Mouse (Mus musculus) neural tube, embryonic 15.5 days (tissue): ENCODE data around the gene Mxra7. TPM values are rescaled to one million over a fixed set of nuclear protein-coding genes. Genes with fewer than 3 reads are reported as not detected.
"Not testable (repeated sequence)": the region's sequence is repeated elsewhere in the genome, so short reads cannot be mapped to it uniquely, and the experiment has no call there.

Source experiments
- ATAC-seq: fragments of 200-750 bp; cut with Nextera tagmentation; 2 replicates; pipeline ENCODE4 v1.8.0; 2017; ENCODE audit warnings: mild to moderate bottlenecking, moderate TSS enrichment, moderate library complexity; ENCODE audit not compliant: low FRiP score
- H3K27ac ChIP-seq: fragments of 300-500 bp; sonication (generic); replicated peaks from 2 replicates; pipeline ENCODE4 v1.5.1; 2015; ENCODE audit warnings: mild to moderate bottlenecking, inconsistent platforms
- H3K27me3 ChIP-seq: fragments of 300-500 bp; sonication (generic); replicated peaks from 2 replicates; pipeline ENCODE4 v1.6.1; 2015; ENCODE audit warnings: inconsistent platforms
- H3K36me3 ChIP-seq: fragments of 300-500 bp; sonication (generic); 2 replicates; pipeline ENCODE4 v1.6.1; 2015; ENCODE audit warnings: inconsistent platforms
- H3K4me1 ChIP-seq: fragments of 300-500 bp; sonication (generic); 2 replicates; pipeline ENCODE4 v1.6.1; 2015; ENCODE audit warnings: inconsistent platforms
- H3K4me2 ChIP-seq: fragments of 300-500 bp; sonication (generic); 2 replicates; pipeline ENCODE4 v1.6.1; 2015; ENCODE audit warnings: inconsistent platforms, mild to moderate bottlenecking, moderate library complexity
- H3K4me3 ChIP-seq: fragments of 300-500 bp; sonication (generic); replicated peaks from 2 replicates; pipeline ENCODE4 v1.5.1; 2015; ENCODE audit warnings: mild to moderate bottlenecking, inconsistent platforms
- H3K9ac ChIP-seq: fragments of 300-500 bp; sonication (generic); replicated peaks from 2 replicates; pipeline ENCODE4 v1.6.1; 2015; ENCODE audit warnings: mild to moderate bottlenecking, inconsistent platforms
- H3K9me3 ChIP-seq: fragments of 300-500 bp; sonication (generic); replicated peaks from 2 replicates; pipeline ENCODE4 v1.6.1; 2016; ENCODE audit warnings: inconsistent platforms
- WGBS: fragments of 180-500 bp; shearing (Covaris S2); methylation state at CpG from one replicate; pipeline ENCODE4 v1.1.7; 2015; ENCODE audit warnings: mixed read lengths; 5-methylcytosine and 5-hydroxymethylcytosine counted together
- polyA plus RNA-seq: library from polyadenylated mRNA; unstranded; fragments of >200 nt; fragmentation: Nextera tagmentation; extraction: Ambion mirVana; gene quantifications from 2 replicates; pipeline ENCODE4 v1.2.1, GENCODE M21; 2015

The Mxra7 gene
- polyA plus RNA-seq, 1 experiment from 2014 or later = 43.2 TPM

DNA sequence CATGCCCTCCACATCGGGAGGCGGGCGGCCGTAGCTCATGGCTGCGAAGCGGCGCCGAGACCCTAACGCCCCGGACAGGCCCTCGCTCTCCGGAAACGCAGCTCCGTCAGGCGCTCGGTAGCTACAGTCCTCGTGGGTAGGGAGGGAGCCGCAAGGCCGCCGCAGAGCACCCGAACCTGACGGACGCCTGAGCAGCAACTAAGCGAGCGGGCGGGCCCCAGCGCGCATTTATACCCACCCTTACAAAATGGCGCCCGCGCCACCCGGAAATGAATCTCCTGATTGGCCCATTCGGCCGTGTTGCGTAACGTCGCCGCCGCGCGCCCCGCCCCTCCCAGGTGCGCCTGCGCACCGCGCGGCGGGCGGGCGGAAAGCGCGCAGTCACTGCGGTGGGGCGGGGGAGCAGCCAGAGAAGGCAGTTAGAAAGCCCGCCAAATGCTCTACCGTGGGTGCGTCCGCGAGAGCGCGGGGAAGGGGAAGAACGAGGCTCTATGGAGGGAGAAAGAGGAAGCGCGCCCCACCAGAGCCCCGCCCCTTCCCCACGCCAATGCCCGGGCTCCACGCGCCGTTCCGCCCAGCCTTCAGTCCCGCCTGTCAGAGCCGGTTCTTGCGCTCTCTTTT, 25.2 kb upstream of the Mxra7 start, which contains the start of gene Srsf2:
Srsf2 (minus strand) TSS at position 204 of the 621 bp plus-strand sequence.
- Histone ChIP-seq H3K27me3 (no peaks in the 10 kb centered on the region), H3K4me3 (peak within 1 kb of the TSS; percentile 99), H3K4me1 (peaks cover 42% of the 10 kb centered on the region), H3K27ac (peak within 1 kb of the TSS; percentile 96), H3K4me2 (peak within 1 kb of the TSS; percentile 81), H3K9ac (peak within 1 kb of the TSS; percentile 76), H3K9me3 (no peaks in the 10 kb centered on the region), H3K36me3 (peaks cover 21% of the 10 kb centered on the region)
- ATAC-seq = peak; percentile 91
- under 1% methylated on average over 74 of the region's 74 CpGs for WGBS

DNA sequence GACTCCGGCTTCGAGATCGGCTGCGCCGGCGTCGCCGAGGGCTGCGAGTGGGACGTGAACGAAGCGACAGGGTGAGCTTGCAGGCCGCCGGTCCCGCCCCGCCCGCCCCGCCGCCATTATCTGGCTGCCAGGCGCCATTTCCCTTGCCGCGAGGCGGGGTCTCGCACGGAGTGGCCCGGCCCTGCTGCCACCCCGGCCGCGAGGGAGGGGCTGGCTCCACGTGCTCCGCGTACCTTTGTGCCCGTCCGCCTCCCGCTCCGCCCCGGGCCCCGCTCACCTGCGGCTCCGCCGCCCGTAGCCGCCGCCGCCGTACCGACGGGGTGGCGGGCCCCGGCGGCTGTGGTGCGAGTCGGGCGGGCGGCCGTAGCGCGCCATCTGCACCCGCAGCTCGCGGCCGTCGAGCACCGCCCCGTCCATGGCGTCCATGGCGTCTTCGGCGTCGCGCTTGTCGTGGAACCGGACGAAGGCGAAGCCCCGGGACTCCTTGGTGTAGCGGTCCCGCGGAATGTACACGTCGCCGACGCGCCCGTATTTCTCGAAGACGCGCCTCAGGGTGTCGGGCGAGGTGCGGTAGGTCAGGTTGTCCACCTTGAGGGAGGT, 24.5 kb upstream of the Mxra7 start, which contains the start of gene Mfsd11:
Mfsd11 (plus strand) TSS at position 150 of the 600 bp plus-strand sequence.
- WGBS = 0% methylated on average over 71 of the region's 91 CpGs
- H3K9ac ChIP-seq = peak within 1 kb of the TSS; percentile 76
- peaks cover 45% of the 10 kb centered on the region for H3K4me1 ChIP-seq
- peak within 1 kb of the TSS; percentile 96 for H3K27ac ChIP-seq
- H3K4me2 ChIP-seq = peak within 1 kb of the TSS; percentile 81
- ATAC-seq = peak; percentile 71
- H3K4me3 ChIP-seq = peak within 1 kb of the TSS; percentile 99
- no peaks in the 10 kb centered on the region for H3K9me3 ChIP-seq
- no peaks in the 10 kb centered on the region for H3K27me3 ChIP-seq
- peaks cover 25% of the 10 kb centered on the region for H3K36me3 ChIP-seq

DNA sequence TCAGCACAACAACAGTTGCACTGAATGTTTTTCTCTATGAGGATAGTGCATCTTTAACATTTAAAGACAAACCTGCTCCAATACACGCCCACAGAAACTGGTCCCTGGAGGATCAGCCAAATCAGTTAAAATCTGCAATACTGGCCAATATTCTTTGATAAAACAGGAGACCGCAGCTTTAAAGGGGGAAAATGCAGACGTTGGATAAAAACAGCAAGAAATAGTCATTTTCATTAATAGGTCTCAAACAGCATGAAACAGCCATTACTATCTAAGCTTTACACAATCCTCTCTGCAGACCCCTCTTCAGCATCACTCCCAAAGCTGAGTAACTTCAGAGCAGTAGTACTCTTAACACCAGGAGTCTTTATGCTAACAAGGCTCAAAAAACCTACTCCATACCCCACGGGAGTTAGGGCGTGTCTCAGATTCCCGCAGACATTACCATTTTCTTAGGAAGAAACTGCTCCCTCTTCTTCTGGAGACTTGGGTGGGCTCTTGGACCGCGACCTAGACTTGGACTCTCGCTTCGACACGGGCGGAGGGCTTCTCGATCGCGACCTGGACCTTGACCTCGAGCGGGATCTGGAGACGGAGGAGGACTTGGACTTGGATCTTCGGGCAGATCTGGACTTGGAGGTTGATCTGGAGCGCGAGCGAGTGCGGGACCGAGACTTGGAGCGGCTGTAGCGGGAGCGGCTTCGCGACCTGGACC, 23.9 kb upstream of the Mxra7 start:
- ATAC-seq = no peak
- H3K9me3 ChIP-seq = no peaks in the 10 kb centered on the region
- no peaks in the 10 kb centered on the region for H3K27me3 ChIP-seq
- H3K4me1 ChIP-seq = peaks cover 45% of the 10 kb centered on the region
- under 1% methylated on average over 29 of the region's 29 CpGs for WGBS
- H3K4me3 ChIP-seq = peak overlapping the region; percentile 99
- peaks cover 22% of the 10 kb centered on the region for H3K36me3 ChIP-seq
- H3K9ac ChIP-seq = peak overlapping the region; percentile 76
- H3K27ac ChIP-seq = peak overlapping the region; percentile 96
- H3K4me2 ChIP-seq = peak overlapping the region; percentile 81

DNA sequence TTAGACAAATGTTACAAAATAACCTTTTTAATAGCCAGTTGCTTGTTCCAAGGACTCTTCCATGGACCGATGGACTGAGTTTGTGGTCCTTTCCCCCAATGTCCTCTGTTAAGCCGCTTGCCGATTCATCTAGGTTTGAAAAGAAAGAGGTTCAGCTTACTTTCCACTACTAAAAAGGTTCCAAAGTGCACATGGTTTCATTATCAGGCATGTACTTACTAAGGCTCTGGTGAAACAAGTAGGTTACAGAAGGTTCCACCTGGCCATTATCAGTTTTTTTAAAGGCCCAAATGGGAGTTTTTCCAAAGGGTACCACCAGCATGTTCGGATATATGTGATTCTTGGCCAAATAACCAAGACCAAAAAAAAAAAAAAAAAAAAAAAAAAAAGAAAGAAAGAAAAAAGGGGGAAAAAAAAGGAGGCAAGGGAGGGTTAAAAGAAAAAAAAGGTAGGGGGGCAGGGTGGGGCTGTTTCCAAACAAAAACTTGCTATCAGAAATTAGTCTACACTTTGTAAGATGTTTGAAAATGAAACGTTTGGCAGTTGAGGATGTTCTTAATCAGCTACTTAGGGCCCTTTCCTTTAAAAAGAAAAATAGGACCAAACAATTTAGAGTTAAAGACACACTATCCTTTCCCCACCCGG, 23.1 kb upstream of the Mxra7 start:
- no peaks in the 10 kb centered on the region for H3K9me3 ChIP-seq
- peak overlapping the region; percentile 96 for H3K27ac ChIP-seq
- peak overlapping the region; percentile 81 for H3K4me2 ChIP-seq
- no peaks in the 10 kb centered on the region for H3K27me3 ChIP-seq
- H3K4me3 ChIP-seq = peak overlapping the region; percentile 99
- 43% methylated on average over 6 of the region's 6 CpGs for WGBS
- peaks cover 22% of the 10 kb centered on the region for H3K36me3 ChIP-seq
- ATAC-seq = no peak
- peak overlapping the region; percentile 76 for H3K9ac ChIP-seq
- H3K4me1 ChIP-seq = peaks cover 41% of the 10 kb centered on the region

DNA sequence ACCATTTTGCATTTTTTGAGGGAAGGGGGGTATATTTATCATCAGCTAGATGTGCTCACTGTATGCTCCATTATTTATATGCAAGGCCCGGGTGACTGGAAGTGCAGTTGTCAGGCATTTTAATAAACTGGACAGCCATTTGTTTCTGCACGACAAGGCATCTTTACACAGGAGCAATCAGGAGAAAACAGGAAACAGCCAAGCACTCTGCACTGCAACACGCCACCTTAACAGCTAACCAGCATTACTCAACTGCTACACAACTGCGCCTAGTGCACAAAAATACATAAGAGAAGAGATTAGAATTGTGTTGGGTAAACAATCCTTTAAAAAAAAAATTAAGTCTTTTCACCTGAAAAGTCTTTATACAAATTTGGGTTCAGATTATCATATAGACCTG, 22.2 kb upstream of the Mxra7 start:
- Histone ChIP-seq H3K36me3 (peaks cover 22% of the 10 kb centered on the region), H3K4me3 (no peak overlapping the region), H3K9me3 (no peaks in the 10 kb centered on the region), H3K27me3 (no peaks in the 10 kb centered on the region), H3K4me1 (peaks cover 34% of the 10 kb centered on the region), H3K9ac (no peak overlapping the region), H3K27ac (no peak overlapping the region), H3K4me2 (peak overlapping the region; percentile 81)
- 53% methylated on average over 4 of the region's 4 CpGs for WGBS
- ATAC-seq = no peak

DNA sequence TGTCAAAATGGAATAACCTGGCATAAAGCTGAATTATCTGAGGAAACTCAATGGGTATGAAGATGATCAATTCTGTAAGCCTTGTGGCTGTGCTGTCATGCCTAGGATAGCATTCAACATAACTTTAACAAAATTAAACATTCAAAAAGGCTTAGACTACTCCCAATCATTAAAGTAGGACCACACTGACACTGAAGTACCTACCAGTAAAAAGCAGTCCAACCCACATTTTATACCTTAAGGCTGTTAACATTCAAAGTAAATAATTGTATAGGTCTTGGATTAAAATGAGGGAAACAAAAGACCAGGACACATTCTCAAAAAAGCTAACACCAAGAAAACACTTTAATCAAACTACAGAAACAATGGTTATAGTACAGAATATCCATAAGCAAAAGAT, 21.7 kb upstream of the Mxra7 start:
- peaks cover 22% of the 10 kb centered on the region for H3K36me3 ChIP-seq
- H3K9ac ChIP-seq = no peak overlapping the region
- H3K4me3 ChIP-seq = no peak overlapping the region
- no peak overlapping the region for H3K4me2 ChIP-seq
- no peaks in the 10 kb centered on the region for H3K9me3 ChIP-seq
- H3K4me1 ChIP-seq = peaks cover 31% of the 10 kb centered on the region
- no peak for ATAC-seq
- no peaks in the 10 kb centered on the region for H3K27me3 ChIP-seq
- no peak overlapping the region for H3K27ac ChIP-seq

DNA sequence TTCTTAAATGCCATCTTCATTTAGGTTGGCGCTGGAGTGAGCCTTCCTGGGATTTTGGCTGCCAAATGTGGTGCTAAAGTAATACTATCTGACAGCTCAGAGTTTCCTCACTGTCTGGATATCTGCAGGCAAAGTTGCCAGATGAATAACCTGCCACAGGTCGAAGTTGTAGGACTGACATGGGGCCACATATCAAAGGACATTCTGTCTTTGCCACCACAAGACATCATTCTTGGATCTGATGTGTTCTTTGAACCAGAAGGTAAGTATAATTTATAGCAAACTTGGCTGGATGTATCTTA, 21.0 kb upstream of the Mxra7 start:
- 75% methylated on average over 2 of the region's 2 CpGs for WGBS
- H3K27me3 ChIP-seq, H3K4me2 ChIP-seq, H3K9ac ChIP-seq, H3K4me3 ChIP-seq, H3K27ac ChIP-seq, ATAC-seq, H3K9me3 ChIP-seq: not testable (repeated sequence)
- H3K36me3 ChIP-seq = peaks cover 22% of the 10 kb centered on the region
- H3K4me1 ChIP-seq = peaks cover 32% of the 10 kb centered on the region

DNA sequence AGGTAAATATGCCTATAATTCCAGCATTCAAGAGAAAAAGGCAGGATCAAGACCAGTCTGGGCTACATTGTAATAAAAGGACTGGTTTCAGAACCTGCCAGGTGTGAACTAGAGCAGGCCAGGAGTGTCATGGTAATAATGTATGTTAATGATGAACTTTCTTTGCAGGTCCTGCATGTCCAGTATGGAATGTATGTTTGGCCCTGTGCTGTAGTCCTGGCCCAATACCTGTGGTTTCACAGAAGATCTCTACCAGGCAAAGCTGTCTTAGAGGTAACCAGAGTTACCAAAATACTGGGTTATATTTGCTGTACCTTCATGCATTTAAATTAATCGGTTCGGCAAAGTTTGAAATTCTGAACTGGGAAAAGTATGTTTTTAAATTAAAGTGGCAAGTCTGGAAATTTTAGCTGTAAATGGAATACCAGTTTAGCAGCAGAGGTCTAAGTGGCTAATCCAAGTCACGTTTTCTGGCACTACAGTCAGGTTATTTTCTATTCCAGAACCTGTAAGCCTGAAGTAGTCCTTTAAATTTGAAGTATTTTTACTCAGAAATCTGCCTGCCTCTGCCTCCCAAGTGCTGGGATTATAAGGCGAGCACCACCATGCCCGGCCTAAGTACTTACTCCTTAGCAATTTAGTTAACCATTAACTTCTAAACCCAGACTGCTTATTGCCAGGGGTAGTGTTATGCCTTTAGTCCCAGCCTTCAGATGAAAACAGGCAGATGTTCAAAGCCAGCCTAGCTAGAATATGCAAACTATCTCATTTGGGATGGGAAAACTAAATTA, 20.4 kb upstream of the Mxra7 start:
- ATAC-seq = no peak
- H3K36me3 ChIP-seq = peaks cover 22% of the 10 kb centered on the region

DNA sequence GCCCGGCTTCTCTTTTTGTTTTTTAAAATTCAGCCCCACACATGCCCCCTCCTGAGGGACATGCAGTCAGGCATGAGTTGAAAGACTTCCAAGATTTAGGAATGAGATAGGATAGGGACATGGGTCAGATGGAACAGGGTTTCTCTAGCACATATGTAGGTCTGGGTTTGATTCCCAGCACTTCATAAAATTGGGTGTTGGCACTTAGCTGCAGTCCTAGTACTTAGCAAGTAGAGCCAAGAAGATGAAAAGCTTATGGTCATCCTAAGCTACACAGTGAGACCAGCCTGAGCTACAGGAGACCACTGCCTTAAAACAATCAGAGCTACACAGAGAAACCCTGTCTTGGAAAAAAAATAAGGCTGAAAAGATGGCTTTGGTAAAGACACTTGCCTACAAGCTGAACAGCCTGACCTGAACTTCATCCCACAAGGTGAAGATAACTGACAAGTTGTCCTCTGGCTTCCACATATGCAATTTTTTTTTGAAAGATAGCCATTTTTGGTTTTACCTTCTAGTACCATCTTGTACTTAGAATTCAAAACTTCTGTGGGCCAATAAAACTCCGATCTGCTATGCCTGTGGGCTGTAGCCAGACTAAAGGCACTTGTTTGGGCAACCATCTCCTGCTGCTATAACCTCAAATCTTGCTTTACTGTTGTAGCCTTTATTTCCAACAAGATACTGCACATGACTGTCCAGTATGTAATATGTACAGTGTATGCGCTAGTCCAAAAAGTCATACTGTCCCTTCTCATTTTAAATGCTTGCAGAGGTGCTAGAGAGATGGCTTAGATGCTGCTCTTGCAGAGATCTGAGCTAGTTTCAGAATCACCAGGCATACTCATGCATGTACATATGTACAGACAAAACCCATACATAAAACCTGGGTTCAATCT, 19.6 kb upstream of the Mxra7 start:
- Histone ChIP-seq H3K9ac (no peak overlapping the region), H3K27me3 (no peaks in the 10 kb centered on the region), H3K4me3 (no peak overlapping the region), H3K9me3 (no peaks in the 10 kb centered on the region), H3K36me3 (peaks cover 22% of the 10 kb centered on the region), H3K4me2 (no peak overlapping the region), H3K4me1 (peaks cover 35% of the 10 kb centered on the region), H3K27ac (no peak overlapping the region)
- 94% methylated on average over 3 of the region's 3 CpGs for WGBS
- ATAC-seq = no peak

More for the DNA sequence above, 20.4 kb upstream of the Mxra7 start:
- peaks cover 35% of the 10 kb centered on the region for H3K4me1 ChIP-seq
- 77% methylated on average over 5 of the region's 5 CpGs for WGBS
- no peaks in the 10 kb centered on the region for H3K9me3 ChIP-seq
- H3K4me3 ChIP-seq = no peak overlapping the region
- H3K9ac ChIP-seq = no peak overlapping the region
- H3K27ac ChIP-seq = no peak overlapping the region
- H3K4me2 ChIP-seq = no peak overlapping the region
- no peaks in the 10 kb centered on the region for H3K27me3 ChIP-seq

DNA sequence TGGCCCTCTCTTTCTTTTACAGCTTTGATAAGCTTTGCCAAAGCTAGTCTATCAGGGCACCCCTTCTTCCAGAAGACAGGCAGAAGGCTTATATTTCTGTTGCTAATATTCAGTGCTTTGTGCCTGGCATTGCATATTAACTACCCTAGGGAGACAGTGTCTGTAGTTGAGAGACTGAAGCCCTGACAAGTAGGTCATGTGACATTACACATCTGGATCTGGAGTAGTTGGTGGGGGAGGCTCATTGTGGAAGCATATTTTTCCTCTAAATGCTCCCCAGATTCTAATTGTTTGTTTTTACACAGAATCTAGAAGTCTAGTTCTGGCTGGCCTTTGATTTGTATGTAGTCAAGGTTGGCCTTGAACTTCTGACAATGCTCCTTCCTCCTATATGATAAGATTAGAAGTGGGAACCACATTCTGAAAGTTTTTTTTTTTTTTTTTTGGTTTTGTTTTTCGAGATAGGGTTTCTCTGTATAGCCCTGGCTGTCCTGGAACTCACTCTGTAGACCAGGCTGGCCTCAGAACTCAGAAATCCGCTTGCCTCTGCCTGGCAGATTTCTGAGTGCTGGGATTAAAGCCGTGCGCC, 18.8 kb upstream of the Mxra7 start:
- Histone ChIP-seq H3K4me1 (peaks cover 42% of the 10 kb centered on the region), H3K9ac (no peak overlapping the region; the same call in 1 of the 2 replicates), H3K27me3 (no peaks in the 10 kb centered on the region), H3K9me3 (no peaks in the 10 kb centered on the region), H3K27ac (no peak overlapping the region), H3K4me3 (no peak overlapping the region), H3K36me3 (peaks cover 22% of the 10 kb centered on the region), H3K4me2 (no peak overlapping the region)
- no peak for ATAC-seq
- 86% methylated on average over 4 of the region's 4 CpGs for WGBS
